Mouse (Mus musculus): Measurements from ENCODE around the gene Gpsm2.

GRCm38 (mm10) chr3:108719357-108719756 is 2.8 kb downstream of the Gpsm2 start:
- no peak for TF ChIP-seq CTCF (IDR thresholded peaks at IDR 0.05; ENCODE audit: insufficient read depth, low read depth, low read length)
- no peak for TF ChIP-seq POLR2A (IDR thresholded peaks at IDR 0.05; ENCODE audit: insufficient read depth, low read depth, low read length)
